Mouse (Mus musculus): ENCODE data around the gene Adamts8. TPM values are rescaled to one million over a fixed set of nuclear protein-coding genes. Genes with fewer than 3 reads are reported as not detected.

Adamts8 gene
- total and polyA plus RNA-seq, 3 experiments, result not detected

GRCm38 (mm10) chr9:30920736-30921135 is 21.6 kb upstream of the Adamts8 start:
- H3K4me3 ChIP-seq (ENCODE audit: control insufficient read depth in 1 of 2, insufficient read depth in 1 of 2, low read depth in 2 of 2, low read length in 2 of 2), result no peak overlapping the region
- no peaks in the 10 kb centered on the region for H3K79me2 ChIP-seq (ENCODE audit: control insufficient read depth, insufficient read depth, low read length, poor library complexity)
- H3K9me3 ChIP-seq (replicated peaks; ENCODE audit: insufficient read depth, low read length), result no peaks in the 10 kb centered on the region
- no peak overlapping the region for H3K27ac ChIP-seq (ENCODE audit: control insufficient read depth, low read depth, low read length)
- no peaks in the 10 kb centered on the region for H3K36me3 ChIP-seq (ENCODE audit: control insufficient read depth in 1 of 2, insufficient read depth in 2 of 2, low read length in 2 of 2)
- DNase-seq (ENCODE audit: low read depth, low spot score), result no peak
- no peaks in the 10 kb centered on the region for H3K4me1 ChIP-seq (ENCODE audit: control insufficient read depth in 1 of 2, insufficient read depth in 2 of 2, low read length in 2 of 2)
- TF ChIP-seq MYB (IDR thresholded peaks at IDR 0.05; ENCODE audit: low read depth, low read length), result no peak
- TF ChIP-seq HCFC1 (IDR thresholded peaks at IDR 0.05; ENCODE audit: low read depth, low read length), result no peak
- no peak for TF ChIP-seq TCF12 (IDR thresholded peaks at IDR 0.05; ENCODE audit: low read depth, low read length)
- TF ChIP-seq SIN3A (IDR thresholded peaks at IDR 0.05; ENCODE audit: low read length), result no peak
- TF ChIP-seq ETS1 (IDR thresholded peaks at IDR 0.05; ENCODE audit: low read depth, low read length), result no peak
- TF ChIP-seq KAT2A (conservative IDR thresholded peaks at IDR 0.05; ENCODE audit: low read depth, low read length), result no peak
- TF ChIP-seq USF1 (IDR thresholded peaks at IDR 0.05; ENCODE audit: low read depth, low read length), result no peak
- TF ChIP-seq GATA1 (IDR thresholded peaks at IDR 0.05; ENCODE audit: low read depth, low read length), result no peak
- TF ChIP-seq TAL1 (IDR thresholded peaks at IDR 0.05; ENCODE audit: low read length), result no peak
- TF ChIP-seq CHD2 (IDR thresholded peaks at IDR 0.05; ENCODE audit: low read length), result no peak
- no peaks in the 10 kb centered on the region for H3K27me3 ChIP-seq (ENCODE audit: control insufficient read depth in 1 of 2, insufficient read depth in 2 of 2, low read length in 2 of 2)
- H3K9ac ChIP-seq (ENCODE audit: control insufficient read depth, low read depth, low read length, poor library complexity, severe bottlenecking), result no peak overlapping the region

GRCm38 (mm10) chr9:30921261-30922103 is 20.9 kb upstream of the Adamts8 start:
- Histone ChIP-seq H3K9ac (ENCODE audit: control insufficient read depth, low read depth, low read length, poor library complexity, severe bottlenecking) (no peak overlapping the region), H3K27me3 (ENCODE audit: control insufficient read depth in 1 of 2, insufficient read depth in 2 of 2, low read length in 2 of 2) (no peaks in the 10 kb centered on the region), H3K4me3 (ENCODE audit: control insufficient read depth in 1 of 2, insufficient read depth in 1 of 2, low read depth in 2 of 2, low read length in 2 of 2) (no peak overlapping the region), H3K79me2 (ENCODE audit: control insufficient read depth, insufficient read depth, low read length, poor library complexity) (no peaks in the 10 kb centered on the region), H3K9me3 (replicated peaks; ENCODE audit: insufficient read depth, low read length) (no peaks in the 10 kb centered on the region), H3K36me3 (ENCODE audit: control insufficient read depth in 1 of 2, insufficient read depth in 2 of 2, low read length in 2 of 2) (no peaks in the 10 kb centered on the region), H3K4me1 (ENCODE audit: control insufficient read depth in 1 of 2, insufficient read depth in 2 of 2, low read length in 2 of 2) (no peaks in the 10 kb centered on the region), H3K27ac (ENCODE audit: control insufficient read depth, low read depth, low read length) (no peak overlapping the region)
- TF ChIP-seq ETS1 (IDR thresholded peaks at IDR 0.05; ENCODE audit: low read depth, low read length), result no peak
- no peak for TF ChIP-seq CHD2 (IDR thresholded peaks at IDR 0.05; ENCODE audit: low read length)
- TF ChIP-seq BHLHE40 (IDR thresholded peaks at IDR 0.05; ENCODE audit: borderline replicate concordance, low read depth, low read length), result no peak
- TF ChIP-seq NELFE (IDR thresholded peaks at IDR 0.05; ENCODE audit: low read depth, low read length), result no peak
- TF ChIP-seq USF1 (IDR thresholded peaks at IDR 0.05; ENCODE audit: low read depth, low read length), result no peak
- TF ChIP-seq RAD21 (IDR thresholded peaks at IDR 0.05; ENCODE audit: low read depth, low read length), result no peak
- no peak for TF ChIP-seq SIN3A (IDR thresholded peaks at IDR 0.05; ENCODE audit: low read length)
- no peak for TF ChIP-seq MAX (IDR thresholded peaks at IDR 0.05; ENCODE audit: low read length)
- no peak for TF ChIP-seq GABPA (IDR thresholded peaks at IDR 0.05; ENCODE audit: low read depth, low read length)
- TF ChIP-seq MYB (IDR thresholded peaks at IDR 0.05; ENCODE audit: low read depth, low read length), result no peak
- no peak for TF ChIP-seq MAZ (IDR thresholded peaks at IDR 0.05; ENCODE audit: low read depth, low read length)
- no peak for TF ChIP-seq ZNF384 (IDR thresholded peaks at IDR 0.05; ENCODE audit: low read depth, low read length)
- TF ChIP-seq ZMIZ1 (IDR thresholded peaks at IDR 0.05; ENCODE audit: low read depth, low read length), result no peak
- TF ChIP-seq POLR2AphosphoS2 (IDR thresholded peaks at IDR 0.05; ENCODE audit: low read length), result no peak
- TF ChIP-seq RCOR1 (IDR thresholded peaks at IDR 0.05; ENCODE audit: low read depth, low read length), result no peak
- DNase-seq (ENCODE audit: low read depth, low spot score), result no peak
